In the genomic region with DNA sequence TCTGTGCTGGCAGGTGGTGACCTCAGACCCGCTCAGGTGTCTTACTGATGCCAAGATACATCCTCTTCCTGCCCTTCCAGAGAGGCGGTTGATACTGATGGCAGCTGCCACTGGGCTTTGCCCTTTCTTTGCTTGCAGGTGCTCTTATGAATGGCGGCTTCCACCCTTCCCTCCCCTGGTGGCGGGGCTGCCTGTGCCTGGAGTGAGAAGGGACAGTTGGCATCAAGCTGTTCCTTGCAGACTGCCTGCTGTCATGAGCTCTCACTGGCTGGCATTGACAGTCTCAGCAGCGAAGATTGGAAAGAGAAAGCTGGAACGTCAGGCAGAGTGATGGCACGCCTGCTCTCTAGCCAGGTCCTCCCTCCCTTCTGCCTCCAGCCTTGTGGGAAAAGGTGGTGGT, we compare ENCODE assay signal across 8 mouse cellular contexts.
DNase-seq lines count a peak whose midpoint lies in the region; ATAC-seq lines count a peak whose summit lies in the region.
"Had no signal": no experiment of that assay in that cellular context is flagged by ENCODE, and none has a peak within 500 bp of the region (broad histone marks: within the 10 kb centered on the region; RNA-seq: fewer than 3 reads in every experiment).

No protein-coding gene starts in this region.

- ATAC-seq in neural tube, embryonic 11.5 days (ENCODE audit: insufficient read depth, low FRiP score, low TSS enrichment) = no peak
- peak; percentile 77 for ATAC-seq in forebrain, embryonic 13.5 days

- no peak overlapping the region for H3K4me3 ChIP-seq in neural tube, embryonic 11.5 days (ENCODE audit: low read depth, low read length)
- no peak overlapping the region for H3K4me3 ChIP-seq in forebrain, embryonic 13.5 days
- H3K4me3 ChIP-seq: limb, embryonic 15.5 days had no signal

- WGBS in neural tube, embryonic 11.5 days = 83% methylated on average over 7 of the region's 7 CpGs
- 31% methylated on average over 7 of the region's 7 CpGs for WGBS in forebrain, embryonic 13.5 days

- intact Hi-C loops in left cerebral cortex, postnatal 10 days (cut with DNase I) = no loop called here

- no peaks in the 10 kb centered on the region for H3K27me3 ChIP-seq in neural tube, embryonic 11.5 days (ENCODE audit: control insufficient read depth, insufficient read depth, low read length)
- no peaks in the 10 kb centered on the region for H3K27me3 ChIP-seq in forebrain, embryonic 13.5 days
- H3K27me3 ChIP-seq: limb, embryonic 15.5 days had no signal

- H3K4me1 ChIP-seq in neural tube, embryonic 11.5 days (ENCODE audit: control insufficient read depth, insufficient read depth, low read length) = peaks cover 3% of the 10 kb centered on the region; the same call in 1 of the 2 replicates
- H3K4me1 ChIP-seq in forebrain, embryonic 13.5 days = peaks cover 73% of the 10 kb centered on the region

- peak overlapping the region; percentile 20; the same call in 1 of the 2 replicates for H3K27ac ChIP-seq in neural tube, embryonic 11.5 days (ENCODE audit: low read depth, low read length)
- H3K27ac ChIP-seq in forebrain, embryonic 13.5 days = peak overlapping the region; percentile 95
- H3K27ac ChIP-seq: limb, embryonic 15.5 days had no signal

- no peaks in the 10 kb centered on the region for H3K36me3 ChIP-seq in neural tube, embryonic 11.5 days (ENCODE audit: control insufficient read depth, insufficient read depth, low read length)
- H3K36me3 ChIP-seq in forebrain, embryonic 13.5 days (ENCODE audit: poor library complexity, severe bottlenecking) = peaks cover 5% of the 10 kb centered on the region; the same call in 1 of the 2 replicates

- no peaks in the 10 kb centered on the region for H3K9me3 ChIP-seq in neural tube, embryonic 11.5 days (ENCODE audit: control insufficient read depth, low read length)
- no peaks in the 10 kb centered on the region for H3K9me3 ChIP-seq in forebrain, embryonic 13.5 days (replicated peaks)
- H3K9me3 ChIP-seq: limb, embryonic 15.5 days had no signal

- DNase-seq in neural tube, embryonic 11.5 days (ENCODE audit: low spot score) = no peak
- DNase-seq in neural tube, embryonic 10.5 days (ENCODE audit: extremely low spot score, low spot score) = no peak
- DNase-seq in left cerebral cortex, postnatal 10 days (ENCODE audit: extremely low spot score in 1 of 2, low spot score in 2 of 2) = peak; percentile 71 to 79
- DNase-seq in thymus, postnatal 14 days = peak; percentile 69
- DNase-seq in adrenal gland, postnatal 4 days (ENCODE audit: low spot score in 2 of 2) = no peak
- DNase-seq in c-Kit-positive CD71-positive TER-119-positive erythroid progenitor cells, embryonic 14.5 days (ENCODE audit: low spot score) = no peak

- no peak overlapping the region for H3K4me2 ChIP-seq in neural tube, embryonic 11.5 days (ENCODE audit: low read depth)
- peak overlapping the region; percentile 41 for H3K4me2 ChIP-seq in forebrain, embryonic 13.5 days
- H3K4me2 ChIP-seq: limb, embryonic 15.5 days had no signal

- H3K9ac ChIP-seq in neural tube, embryonic 11.5 days (ENCODE audit: low read length) = no peak overlapping the region; the same call in 1 of the 2 replicates
- peak overlapping the region; percentile 43 for H3K9ac ChIP-seq in forebrain, embryonic 13.5 days
- H3K9ac ChIP-seq: limb, embryonic 15.5 days had no signal

Comparison
In these comparisons a context has a peak if more than half of its experiments do, and no peak if none do; other contexts are left out.
1. DNase-seq: peak in left cerebral cortex, postnatal 10 days (2 of 2) and thymus, postnatal 14 days (single experiment); none in neural tube, embryonic 11.5 days (single experiment), neural tube, embryonic 10.5 days (single experiment), adrenal gland, postnatal 4 days (0 of 2) and c-Kit-positive CD71-positive TER-119-positive erythroid progenitor cells, embryonic 14.5 days (single experiment).